In the genomic region with DNA sequence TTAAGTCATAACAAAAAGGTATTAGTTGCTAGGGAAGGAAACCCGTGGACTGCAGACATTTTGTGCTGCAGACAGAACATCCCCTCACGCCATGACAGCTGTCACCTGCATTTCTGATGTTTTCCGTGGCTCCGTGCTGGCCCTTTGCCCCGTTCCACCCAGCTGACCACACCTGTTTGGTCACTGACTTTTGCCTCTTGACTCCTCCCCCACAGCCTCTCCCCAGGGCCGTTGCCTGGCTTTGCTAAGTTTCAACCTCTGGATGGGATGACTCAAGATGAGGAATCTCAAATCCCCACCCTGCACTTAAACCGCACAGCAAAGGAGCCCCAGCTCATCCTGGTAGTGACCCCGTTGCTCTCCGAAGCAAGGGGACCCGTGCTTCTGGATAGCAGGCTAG, we compare ENCODE assay signal across 24 mouse cellular contexts. TPM values are rescaled to one million over a fixed set of nuclear protein-coding genes. Genes with fewer than 3 reads are reported as not detected.
DNase-seq lines count a peak whose midpoint lies in the region; ATAC-seq and TF ChIP-seq lines count a peak whose summit lies in the region.
"Had no signal": no experiment of that assay in that cellular context is flagged by ENCODE, and none has a peak within 500 bp of the region (broad histone marks: within the 10 kb centered on the region; RNA-seq: fewer than 3 reads in every experiment).

No protein-coding gene starts in this region.

- H3K4me3 ChIP-seq in intestine, embryonic 16.5 days (ENCODE audit: low read length) = no peak overlapping the region
- H3K4me3 ChIP-seq in intestine, embryonic 15.5 days (replicated peaks) = no peak overlapping the region
- H3K4me3 ChIP-seq in lung, postnatal 0 days (ENCODE audit: low read depth, low read length) = no peak overlapping the region
- no peak overlapping the region for H3K4me3 ChIP-seq in midbrain, embryonic 16.5 days (ENCODE audit: low read depth, low read length)
- H3K4me3 ChIP-seq: embryonic facial prominence, embryonic 12.5 days; erythroblast, embryonic 14.5 days; heart, embryonic 10.5 days; hindbrain, embryonic 10.5 days; limb, embryonic 13.5 days; liver, embryonic 13.5 days; midbrain, embryonic 15.5 days; stomach, embryonic 15.5 days had no signal

- H3K27ac ChIP-seq in intestine, embryonic 16.5 days (ENCODE audit: low read length) = no peak overlapping the region
- H3K27ac ChIP-seq in intestine, embryonic 15.5 days = no peak overlapping the region
- H3K27ac ChIP-seq in lung, postnatal 0 days (ENCODE audit: low read length) = peak overlapping the region; percentile 39; the same call in 1 of the 2 replicates
- H3K27ac ChIP-seq in midbrain, embryonic 16.5 days (ENCODE audit: low read length) = no peak overlapping the region
- H3K27ac ChIP-seq: embryonic facial prominence, embryonic 12.5 days; heart, embryonic 10.5 days; hindbrain, embryonic 10.5 days; hindbrain, postnatal 0 days; limb, embryonic 13.5 days; liver, embryonic 13.5 days; midbrain, embryonic 15.5 days; stomach, embryonic 15.5 days had no signal

- peak; percentile 36; the same call in 1 of the 2 replicates for ATAC-seq in intestine, embryonic 16.5 days
- ATAC-seq in intestine, embryonic 15.5 days = no peak
- ATAC-seq in lung, postnatal 0 days = peak; percentile 46
- no peak for ATAC-seq in midbrain, embryonic 16.5 days
- ATAC-seq: forebrain, embryonic 14.5 days; hindbrain, postnatal 0 days; midbrain, embryonic 15.5 days had no signal

- H3K4me2 ChIP-seq in intestine, embryonic 16.5 days (ENCODE audit: low read depth, low read length) = no peak overlapping the region
- no peak overlapping the region for H3K4me2 ChIP-seq in intestine, embryonic 15.5 days (replicated peaks)
- no peak overlapping the region for H3K4me2 ChIP-seq in lung, postnatal 0 days (replicated peaks; ENCODE audit: low read depth, low read length)
- H3K4me2 ChIP-seq in midbrain, embryonic 16.5 days (ENCODE audit: low read length) = no peak overlapping the region
- H3K4me2 ChIP-seq: embryonic facial prominence, embryonic 12.5 days; limb, embryonic 13.5 days; liver, embryonic 13.5 days; midbrain, embryonic 15.5 days; stomach, embryonic 15.5 days had no signal

- no peaks in the 10 kb centered on the region for H3K27me3 ChIP-seq in intestine, embryonic 16.5 days (replicated peaks; ENCODE audit: control insufficient read depth, insufficient read depth, low read length)
- H3K27me3 ChIP-seq in intestine, embryonic 15.5 days (replicated peaks) = no peaks in the 10 kb centered on the region
- H3K27me3 ChIP-seq in lung, postnatal 0 days (replicated peaks; ENCODE audit: insufficient read depth, low read length) = no peaks in the 10 kb centered on the region
- no peaks in the 10 kb centered on the region for H3K27me3 ChIP-seq in midbrain, embryonic 16.5 days (ENCODE audit: control insufficient read depth, insufficient read depth, low read depth, low read length)
- H3K27me3 ChIP-seq: embryonic facial prominence, embryonic 12.5 days; limb, embryonic 13.5 days; liver, embryonic 13.5 days; midbrain, embryonic 15.5 days; stomach, embryonic 15.5 days had no signal

- no peaks in the 10 kb centered on the region for H3K9me3 ChIP-seq in intestine, embryonic 16.5 days (ENCODE audit: control insufficient read depth, low read length)
- H3K9me3 ChIP-seq in intestine, embryonic 15.5 days = no peaks in the 10 kb centered on the region
- H3K9me3 ChIP-seq in lung, postnatal 0 days (ENCODE audit: low read length) = no peaks in the 10 kb centered on the region
- H3K9me3 ChIP-seq in midbrain, embryonic 16.5 days (replicated peaks; ENCODE audit: control insufficient read depth, low read length, poor library complexity, severe bottlenecking) = no peaks in the 10 kb centered on the region; the same call in 1 of the 2 replicates
- H3K9me3 ChIP-seq: embryonic facial prominence, embryonic 12.5 days; heart, embryonic 10.5 days; hindbrain, embryonic 10.5 days; limb, embryonic 13.5 days; liver, embryonic 13.5 days; midbrain, embryonic 15.5 days; stomach, embryonic 15.5 days had no signal

- no peak for TF ChIP-seq CTCF in lung, postnatal 0 days (IDR thresholded peaks at IDR 0.05)

- TF ChIP-seq EP300 in lung, postnatal 0 days (IDR thresholded peaks at IDR 0.05) = peak; percentile 75

- no peak overlapping the region for H3K9ac ChIP-seq in intestine, embryonic 16.5 days (ENCODE audit: low read depth, low read length)
- no peak overlapping the region for H3K9ac ChIP-seq in intestine, embryonic 15.5 days
- H3K9ac ChIP-seq in lung, postnatal 0 days (replicated peaks; ENCODE audit: low read depth) = no peak overlapping the region
- H3K9ac ChIP-seq in midbrain, embryonic 16.5 days (ENCODE audit: low read depth, low read length) = no peak overlapping the region
- H3K9ac ChIP-seq: embryonic facial prominence, embryonic 12.5 days; limb, embryonic 13.5 days; liver, embryonic 13.5 days; midbrain, embryonic 15.5 days; stomach, embryonic 15.5 days had no signal

- 0 out of 2 replicates have a peak, but pooled peaks cover 4% of the 10 kb centered on the region for H3K4me1 ChIP-seq in intestine, embryonic 16.5 days (ENCODE audit: control insufficient read depth, insufficient read depth, low read length)
- H3K4me1 ChIP-seq in intestine, embryonic 15.5 days (replicated peaks) = 0 out of 2 replicates have a peak, but pooled peaks cover 4% of the 10 kb centered on the region
- peaks cover 41% of the 10 kb centered on the region; the same call in 1 of the 2 replicates for H3K4me1 ChIP-seq in lung, postnatal 0 days (ENCODE audit: insufficient read depth, low read depth, low read length)
- no peaks in the 10 kb centered on the region; the same call in 1 of the 2 replicates for H3K4me1 ChIP-seq in midbrain, embryonic 16.5 days (ENCODE audit: control insufficient read depth, insufficient read depth, low read length)
- H3K4me1 ChIP-seq: liver, embryonic 13.5 days; midbrain, embryonic 15.5 days had no signal

- 66% methylated on average over 10 of the region's 10 CpGs for WGBS in intestine, embryonic 16.5 days
- 71% methylated on average over 10 of the region's 10 CpGs for WGBS in intestine, embryonic 15.5 days
- WGBS in lung, postnatal 0 days = 63% methylated on average over 10 of the region's 10 CpGs
- WGBS in large intestine, adult 2 months = 35% methylated on average over 10 of the region's 10 CpGs
- 85% methylated on average over 10 of the region's 10 CpGs for WGBS in midbrain, embryonic 16.5 days

- no peaks in the 10 kb centered on the region for H3K36me3 ChIP-seq in intestine, embryonic 16.5 days (ENCODE audit: control insufficient read depth, insufficient read depth, low read length)
- no peaks in the 10 kb centered on the region for H3K36me3 ChIP-seq in intestine, embryonic 15.5 days
- no peaks in the 10 kb centered on the region for H3K36me3 ChIP-seq in lung, postnatal 0 days (ENCODE audit: insufficient read depth, low read length)
- no peaks in the 10 kb centered on the region for H3K36me3 ChIP-seq in midbrain, embryonic 16.5 days (ENCODE audit: control insufficient read depth, insufficient read depth, low read length)
- H3K36me3 ChIP-seq: embryonic facial prominence, embryonic 12.5 days; hindbrain, embryonic 10.5 days; limb, embryonic 13.5 days; liver, embryonic 13.5 days; midbrain, embryonic 15.5 days; stomach, embryonic 15.5 days had no signal

- DNase-seq in lung, postnatal 0 days (ENCODE audit: low spot score) = peak; percentile 57
- no peak for DNase-seq in lung, postnatal 14 days
- peak; percentile 28 for DNase-seq in large intestine, adult 2 months (ENCODE audit: low read depth, low spot score)
- no peak for DNase-seq in left cerebral cortex, adult 18-20 months (ENCODE audit: low spot score in 2 of 2)
- no peak for DNase-seq in frontal cortex, adult 2 months (ENCODE audit: extremely low spot score in 1 of 2, low spot score in 1 of 2)
- DNase-seq: B cell, adult 2 months; cerebellum, adult 9-10 months; gastrocnemius, postnatal 36 days; liver, embryonic 13.5 days; thymus, adult 2 months had no signal

RNA-seq across cellular contexts. Expression of a gene that starts 33.6 kb away (rescaled TPM):
- polyA plus RNA-seq in intestine, embryonic 16.5 days (2015; fragmentation: Nextera tagmentation; extraction: Ambion mirVana) = 136 and 172 TPM in 2 replicates
- polyA plus RNA-seq in intestine, embryonic 15.5 days (2015; fragmentation: Nextera tagmentation; extraction: Ambion mirVana) = 161 and 170 TPM in 2 replicates
- 346 and 376 TPM in 2 replicates for polyA plus RNA-seq in lung, postnatal 0 days (2015; fragmentation: Nextera tagmentation; extraction: Ambion mirVana)
- 75.3 and 129 TPM in 2 replicates for polyA plus RNA-seq in large intestine, adult 2 months (2012; rRNA removed)
- 10 to 100 TPM; 39.0 to 47.4 TPM for total RNA-seq in left cerebral cortex, adult 18-20 months (2021)
- polyA plus RNA-seq in midbrain, embryonic 16.5 days (2015; fragmentation: Nextera tagmentation; extraction: Ambion mirVana) = 73.6 and 83.1 TPM in 2 replicates
- 31.8 and 43.2 TPM in 2 replicates for polyA plus RNA-seq in frontal cortex, adult 2 months (2012; rRNA removed)
- total RNA-seq: megakaryocyte-erythroid progenitor cell, adult 5-6 weeks; neutrophil, adult 5-6 weeks had no signal

RNA-seq across cellular contexts. Expression of a gene that starts 33.6 kb away (rescaled TPM):
- polyA plus RNA-seq in intestine, embryonic 16.5 days (2015; fragmentation: Nextera tagmentation; extraction: Ambion mirVana) = 39.1 and 50.2 TPM in 2 replicates
- 60.2 and 61.4 TPM in 2 replicates for polyA plus RNA-seq in intestine, embryonic 15.5 days (2015; fragmentation: Nextera tagmentation; extraction: Ambion mirVana)
- polyA plus RNA-seq in lung, postnatal 0 days (2015; fragmentation: Nextera tagmentation; extraction: Ambion mirVana) = 183 and 189 TPM in 2 replicates
- polyA plus RNA-seq in large intestine, adult 2 months (2012; rRNA removed) = 29.8 and 41.9 TPM in 2 replicates
- total RNA-seq in left cerebral cortex, adult 18-20 months (2021) = 10 to 100 TPM; 40.9 to 45.1 TPM
- 33.8 and 37.8 TPM in 2 replicates for polyA plus RNA-seq in midbrain, embryonic 16.5 days (2015; fragmentation: Nextera tagmentation; extraction: Ambion mirVana)
- polyA plus RNA-seq in frontal cortex, adult 2 months (2012; rRNA removed) = 34.3 and 39.7 TPM in 2 replicates
- total RNA-seq: neutrophil, adult 5-6 weeks had no signal

Comparison
In these comparisons a context has a peak if more than half of its experiments do, and no peak if none do; other contexts are left out.
1. ATAC-seq: peak in intestine, embryonic 16.5 days (single experiment) and lung, postnatal 0 days (single experiment); none in intestine, embryonic 15.5 days (single experiment) and midbrain, embryonic 16.5 days (single experiment).
2. DNase-seq: peak in lung, postnatal 0 days (single experiment) and large intestine, adult 2 months (single experiment); none in lung, postnatal 14 days (single experiment), left cerebral cortex, adult 18-20 months (0 of 2) and frontal cortex, adult 2 months (0 of 2).